ENCODE assay signal across 12 mouse cellular contexts in the genomic region with DNA sequence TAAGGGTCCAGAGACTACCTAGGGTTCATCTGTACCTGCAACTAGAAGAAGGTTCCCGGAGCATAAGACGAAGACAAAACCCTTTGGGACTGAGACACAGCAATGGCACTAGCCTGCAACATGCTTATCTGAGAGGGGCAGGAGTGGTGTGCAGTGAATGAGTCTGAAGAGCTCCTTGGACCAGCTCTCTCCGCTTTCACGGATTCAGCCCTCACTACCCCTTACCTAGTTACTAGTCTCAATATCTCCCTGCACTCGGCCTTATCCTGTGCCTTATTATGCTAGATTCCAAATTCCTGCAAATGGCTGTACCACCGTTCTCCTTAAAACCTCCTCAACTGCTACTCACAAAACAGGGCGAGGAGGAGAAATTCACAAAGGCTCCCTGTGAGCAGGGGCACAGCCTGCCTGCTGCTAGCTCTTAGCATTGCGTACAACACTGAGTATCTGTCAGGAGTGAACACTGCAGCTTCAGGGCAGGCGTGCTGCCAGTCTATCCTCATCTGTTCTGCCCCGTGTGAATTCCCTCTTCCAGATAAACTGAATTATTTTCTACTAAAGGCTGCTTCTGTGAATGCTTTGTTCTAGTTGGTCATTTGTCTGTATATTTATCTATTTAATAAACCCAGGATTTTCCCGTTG. TPM values are rescaled to one million over a fixed set of nuclear protein-coding genes. Genes with fewer than 3 reads are reported as not detected.
DNase-seq lines count a peak whose midpoint lies in the region; ATAC-seq lines count a peak whose summit lies in the region.
"Had no signal": no experiment of that assay in that cellular context is flagged by ENCODE, and none has a peak within 500 bp of the region (broad histone marks: within the 10 kb centered on the region; RNA-seq: fewer than 3 reads in every experiment).

No protein-coding gene starts in this region.

- no peak overlapping the region for H3K27ac ChIP-seq in liver, embryonic 11.5 days (ENCODE audit: low read depth, low read length)
- H3K27ac ChIP-seq in forebrain, embryonic 15.5 days (replicated peaks) = 0 out of 2 replicates have a peak overlapping the region, but pooled peaks have one; percentile 3
- peak overlapping the region; percentile 72 for H3K27ac ChIP-seq in hindbrain, embryonic 15.5 days (replicated peaks)
- peak overlapping the region; percentile 97 for H3K27ac ChIP-seq in liver, embryonic 13.5 days
- H3K27ac ChIP-seq: limb, embryonic 13.5 days had no signal

- peak; percentile 38 for ATAC-seq in liver, embryonic 11.5 days (replicated peaks; ENCODE audit: low FRiP score)
- ATAC-seq in forebrain, embryonic 15.5 days (replicated peaks) = peak; percentile 55; the same call in 1 of the 2 replicates
- peak; percentile 77; the same call in 1 of the 2 replicates for ATAC-seq in hindbrain, embryonic 15.5 days (ENCODE audit: low FRiP score, low read depth)
- no peak for ATAC-seq in liver, embryonic 13.5 days (ENCODE audit: low read depth)
- no peak for ATAC-seq in megakaryocyte-erythroid progenitor cell, adult 5-6 weeks (replicated peaks; ENCODE audit: low FRiP score, low TSS enrichment, poor library complexity, severe bottlenecking)
- ATAC-seq: Patski had no signal

- H3K4me2 ChIP-seq in liver, embryonic 11.5 days = no peak overlapping the region
- no peak overlapping the region for H3K4me2 ChIP-seq in forebrain, embryonic 15.5 days (replicated peaks)
- 0 out of 2 replicates have a peak overlapping the region, but pooled peaks have one; percentile 3 for H3K4me2 ChIP-seq in hindbrain, embryonic 15.5 days
- no peak overlapping the region for H3K4me2 ChIP-seq in liver, embryonic 13.5 days
- H3K4me2 ChIP-seq: limb, embryonic 13.5 days had no signal

- no peaks in the 10 kb centered on the region for H3K27me3 ChIP-seq in liver, embryonic 11.5 days (replicated peaks; ENCODE audit: control insufficient read depth, insufficient read depth, low read length)
- H3K27me3 ChIP-seq in forebrain, embryonic 15.5 days = no peaks in the 10 kb centered on the region
- H3K27me3 ChIP-seq in hindbrain, embryonic 15.5 days = no peaks in the 10 kb centered on the region
- no peaks in the 10 kb centered on the region for H3K27me3 ChIP-seq in liver, embryonic 13.5 days
- H3K27me3 ChIP-seq: limb, embryonic 13.5 days; Patski had no signal

- H3K9me3 ChIP-seq in liver, embryonic 11.5 days (ENCODE audit: control insufficient read depth, low read length) = no peaks in the 10 kb centered on the region
- no peaks in the 10 kb centered on the region for H3K9me3 ChIP-seq in forebrain, embryonic 15.5 days
- H3K9me3 ChIP-seq in hindbrain, embryonic 15.5 days = no peaks in the 10 kb centered on the region
- no peaks in the 10 kb centered on the region for H3K9me3 ChIP-seq in liver, embryonic 13.5 days (replicated peaks)
- H3K9me3 ChIP-seq: heart, embryonic 10.5 days; limb, embryonic 13.5 days had no signal

- no peak overlapping the region for H3K9ac ChIP-seq in liver, embryonic 11.5 days (ENCODE audit: low read depth, low read length)
- H3K9ac ChIP-seq in forebrain, embryonic 15.5 days (replicated peaks) = no peak overlapping the region
- peak overlapping the region; percentile 26; the same call in 1 of the 2 replicates for H3K9ac ChIP-seq in hindbrain, embryonic 15.5 days
- H3K9ac ChIP-seq in liver, embryonic 13.5 days = no peak overlapping the region; the same call in 1 of the 2 replicates
- H3K9ac ChIP-seq: limb, embryonic 13.5 days had no signal

- no peaks in the 10 kb centered on the region for H3K36me3 ChIP-seq in liver, embryonic 11.5 days (ENCODE audit: control insufficient read depth, insufficient read depth, low read length)
- H3K36me3 ChIP-seq in forebrain, embryonic 15.5 days = no peaks in the 10 kb centered on the region
- H3K36me3 ChIP-seq in hindbrain, embryonic 15.5 days = no peaks in the 10 kb centered on the region
- H3K36me3 ChIP-seq in liver, embryonic 13.5 days = no peaks in the 10 kb centered on the region
- H3K36me3 ChIP-seq: heart, embryonic 10.5 days; limb, embryonic 13.5 days had no signal

- WGBS in liver, embryonic 11.5 days = 65% methylated on average over 11 of the region's 11 CpGs
- 62% methylated on average over 11 of the region's 11 CpGs for WGBS in forebrain, embryonic 15.5 days
- WGBS in hindbrain, embryonic 15.5 days = 59% methylated on average over 11 of the region's 11 CpGs
- WGBS in liver, embryonic 13.5 days (ENCODE audit: insufficient replicate concordance) = 50% methylated on average over 11 of the region's 11 CpGs

- intact Hi-C loops in left cerebral cortex, postnatal 4 days (cut with DNase I) = no loop called here

- H3K4me3 ChIP-seq in liver, embryonic 11.5 days (ENCODE audit: low read depth, low read length) = no peak overlapping the region
- H3K4me3 ChIP-seq in forebrain, embryonic 15.5 days = no peak overlapping the region
- H3K4me3 ChIP-seq in hindbrain, embryonic 15.5 days = no peak overlapping the region
- no peak overlapping the region for H3K4me3 ChIP-seq in liver, embryonic 13.5 days (replicated peaks)
- H3K4me3 ChIP-seq: heart, embryonic 10.5 days; limb, embryonic 13.5 days had no signal

- no peak for DNase-seq in liver, embryonic 11.5 days (ENCODE audit: low spot score)
- DNase-seq in liver = no peak
- DNase-seq in liver, embryonic 13.5 days = no peak
- no peak for DNase-seq in left cerebral cortex, postnatal 4 days
- DNase-seq: cerebellum, postnatal 36 days; kidney, adult 9 months had no signal

- peaks cover 34% of the 10 kb centered on the region for H3K4me1 ChIP-seq in liver, embryonic 11.5 days (replicated peaks; ENCODE audit: control insufficient read depth, insufficient read depth, low read length)
- peaks cover 18% of the 10 kb centered on the region for H3K4me1 ChIP-seq in forebrain, embryonic 15.5 days
- H3K4me1 ChIP-seq in hindbrain, embryonic 15.5 days (replicated peaks) = peaks cover 35% of the 10 kb centered on the region
- H3K4me1 ChIP-seq in liver, embryonic 13.5 days (replicated peaks) = peaks cover 62% of the 10 kb centered on the region

RNA-seq across cellular contexts. Expression of a gene that starts 38.5 kb away (rescaled TPM):
- polyA plus RNA-seq in liver, embryonic 11.5 days (2014; fragmentation: Nextera tagmentation; extraction: Ambion mirVana) = 29.1 and 33.6 TPM in 2 replicates
- polyA plus RNA-seq in forebrain, embryonic 15.5 days (2015; fragmentation: Nextera tagmentation; extraction: Ambion mirVana) = 6.2 and 7.5 TPM in 2 replicates
- polyA plus RNA-seq in hindbrain, embryonic 15.5 days (2015; fragmentation: Nextera tagmentation; extraction: Ambion mirVana) = 6.7 and 7.1 TPM in 2 replicates
- polyA plus RNA-seq in liver, embryonic 13.5 days (2015; fragmentation: Nextera tagmentation; extraction: Ambion mirVana) = 25.0 and 25.2 TPM in 2 replicates
- total RNA-seq in left cerebral cortex, postnatal 4 days (2021) = 10 to 100 TPM; 14.2 to 16.6 TPM
- 5.3 and 10.7 TPM in 2 replicates for total RNA-seq in megakaryocyte-erythroid progenitor cell, adult 5-6 weeks (2014; fragmentation: Nextera tagmentation)
- 0.53 and 2.7 TPM in 2 replicates for total RNA-seq in megakaryocyte-erythroid progenitor cell, adult 5-6 weeks (2017)

Comparison
In these comparisons a context has a peak if more than half of its experiments do, and no peak if none do; other contexts are left out.
1. ATAC-seq: peak in liver, embryonic 11.5 days (single experiment), forebrain, embryonic 15.5 days (single experiment) and hindbrain, embryonic 15.5 days (single experiment); none in liver, embryonic 13.5 days (single experiment) and megakaryocyte-erythroid progenitor cell, adult 5-6 weeks (single experiment).